Mouse (Mus musculus): ENCODE data around the gene Map3k7cl. TPM values are rescaled to one million over a fixed set of nuclear protein-coding genes. Genes with fewer than 3 reads are reported as not detected.

Map3k7cl gene
- not detected for polyA plus RNA-seq (2012; fragmentation: generic; extraction: Trizol)

GRCm38 (mm10) chr16:87552907-87553691 is at the start of gene Map3k7cl:
Gene Map3k7cl, plus strand, starts transcription at chr16:87553330.

Other genes with a start within 250 kb of the Map3k7cl start
- 10 to 100 TPM in 1 of 2 experiments, 1 to 10 TPM in 1; 1.7 to 12.4 TPM for gene N6amt1, start 199.1 kb upstream of the Map3k7cl start, polyA plus RNA-seq (2012; fragmentation: generic; extraction: Trizol)
- 1 to 10 TPM in 1 of 2 experiments, under 1 TPM in 1; 0.44 to 3.4 TPM for gene Ltn1, start 120.7 kb upstream of the Map3k7cl start, polyA plus RNA-seq (2012; fragmentation: generic; extraction: Trizol)
- gene Rwdd2b, start 112.8 kb upstream of the Map3k7cl start, polyA plus RNA-seq (2012; fragmentation: generic; extraction: Trizol): 1 to 10 TPM; 3.9 to 5.5 TPM
- 10 to 100 TPM in 1 of 2 experiments, 1 to 10 TPM in 1; 1.7 to 14.3 TPM for gene Usp16, start 98.6 kb upstream of the Map3k7cl start, polyA plus RNA-seq (2012; fragmentation: generic; extraction: Trizol)
- 10 to 100 TPM; 25.7 to 87.1 TPM for gene Cct8, start 57.5 kb upstream of the Map3k7cl start, polyA plus RNA-seq (2012; fragmentation: generic; extraction: Trizol)
- gene Bach1, start 145.6 kb downstream of the Map3k7cl start, polyA plus RNA-seq (2012; fragmentation: generic; extraction: Trizol): 1 to 10 TPM in 1 of 2 experiments, under 1 TPM in 1; 0.22 to 3.8 TPM